Mouse (Mus musculus) mouse embryonic stem cell (cell line): ENCODE data around the gene Gfod1.

Source experiments
- in situ Hi-C, 2 experiments: fragments of 300-500 bp; cut with MboI; formaldehyde crosslinking; loops; 1 replicate in 1 of 2; 3 replicates in 1 of 2; pipeline ENCODE4 v1.14.3; 2019 to 2020; ENCODE audit warnings: low sequenced_read_pairs in 2 of 2, low pct_unique_long_range_greater_than_20kb in 1 of 2, mixed read lengths in 1 of 2; ENCODE audit not compliant: unreplicated experiment in 1 of 2

The Gfod1 gene

DNA sequence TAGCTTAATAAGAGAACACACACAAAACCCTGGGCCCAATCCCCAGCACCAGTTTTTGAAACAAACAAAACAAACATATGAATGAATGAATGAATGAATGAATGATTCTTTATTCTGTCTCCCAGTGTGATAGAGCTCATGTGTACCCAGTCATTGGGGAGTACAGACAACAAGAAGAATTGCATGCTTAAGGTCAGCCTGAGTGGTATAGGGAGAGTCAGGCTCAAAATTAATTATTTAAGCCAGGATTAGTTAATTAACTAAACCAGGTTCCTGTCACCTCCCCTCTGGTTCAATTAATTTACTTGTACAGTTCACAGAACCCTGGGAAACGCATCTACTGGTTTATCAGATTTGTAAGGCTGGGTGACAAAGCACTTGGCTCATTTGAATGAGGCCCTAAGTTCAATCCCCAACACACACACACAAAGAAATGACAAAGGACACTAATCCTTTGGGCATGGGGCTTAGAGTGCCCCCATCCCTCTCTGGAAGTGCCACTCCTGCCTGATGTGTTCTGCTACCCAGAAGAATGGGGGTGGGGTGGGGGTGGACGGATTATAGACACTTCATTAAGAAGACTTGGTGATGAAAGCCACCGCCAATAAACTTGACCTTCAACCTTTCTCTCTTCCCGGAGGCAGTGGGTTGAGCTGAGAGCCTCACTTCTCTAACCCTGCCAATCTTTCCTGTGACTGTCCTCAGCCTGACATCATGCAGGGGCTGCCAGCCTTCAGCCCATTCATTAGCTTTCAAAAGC is 34.3 kb downstream of the Gfod1 start:
- in situ Hi-C loops, result loop anchor here in 1 of 2 experiments (5.0 kb wide), 1 partner anchor 38 kb away; no protein-coding TSS in a partner anchor

DNA sequence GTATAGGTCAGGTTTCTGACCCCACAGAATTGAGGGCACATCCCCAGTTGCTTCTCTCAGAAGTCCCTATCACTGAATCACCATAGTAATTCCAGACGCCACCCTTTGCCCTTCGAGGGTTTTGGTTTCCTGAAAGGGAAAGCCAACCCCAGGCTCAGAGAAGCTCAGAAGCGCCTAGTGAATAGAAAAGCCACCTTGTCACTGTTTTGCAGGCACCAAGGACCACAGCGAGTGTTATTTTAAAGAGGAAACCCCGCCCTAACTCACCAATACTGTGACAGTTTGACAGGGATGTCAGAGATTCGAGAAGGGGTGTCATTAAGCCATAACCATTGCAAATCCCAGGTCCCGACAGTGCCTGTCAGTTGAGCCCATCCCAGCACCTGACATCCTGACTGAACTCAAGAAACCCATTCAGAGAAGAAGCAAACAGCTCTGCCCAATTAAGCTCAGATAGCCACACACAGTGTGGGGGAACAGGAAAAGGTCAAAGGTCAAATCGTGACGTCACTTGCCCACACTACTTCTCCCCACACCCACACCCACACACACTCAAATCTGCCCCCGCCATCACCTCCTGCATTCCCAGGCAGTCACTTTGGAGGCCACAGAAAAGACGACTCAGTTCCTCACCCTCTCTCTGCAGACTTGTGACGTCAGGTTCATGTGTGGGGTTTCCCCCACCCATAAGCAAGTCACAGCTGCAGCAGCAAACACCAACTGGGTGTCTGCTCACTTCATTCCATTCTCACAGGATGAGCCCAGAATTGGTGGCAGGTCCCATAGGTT is 35.2 kb downstream of the Gfod1 start:
- in situ Hi-C loops, result loop anchor here in 1 of 2 experiments (5.0 kb wide), 1 partner anchor 39 kb away; no protein-coding TSS in a partner anchor

DNA sequence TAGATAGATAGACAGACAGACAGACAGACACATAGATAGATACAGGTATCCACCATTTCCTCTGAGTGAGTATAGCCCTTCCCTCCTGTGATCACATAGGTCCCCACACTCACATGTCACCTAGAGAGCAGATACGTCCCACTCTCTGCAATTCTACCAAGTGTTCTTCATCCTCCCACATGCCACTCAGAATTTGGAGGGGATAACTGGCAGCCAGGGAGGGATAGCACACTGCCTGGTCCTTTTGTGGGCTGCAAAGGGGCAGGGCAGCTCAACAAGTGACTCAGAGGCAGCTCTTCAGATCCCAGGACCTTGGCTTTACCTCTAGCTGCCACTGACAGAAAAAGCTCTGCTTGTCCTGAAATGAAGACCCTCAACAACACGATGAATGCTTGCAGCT is 36.1 kb downstream of the Gfod1 start:
- in situ Hi-C loops, result loop anchor here in 1 of 2 experiments (5.0 kb wide), 1 partner anchor 39 kb away; no protein-coding TSS in a partner anchor

DNA sequence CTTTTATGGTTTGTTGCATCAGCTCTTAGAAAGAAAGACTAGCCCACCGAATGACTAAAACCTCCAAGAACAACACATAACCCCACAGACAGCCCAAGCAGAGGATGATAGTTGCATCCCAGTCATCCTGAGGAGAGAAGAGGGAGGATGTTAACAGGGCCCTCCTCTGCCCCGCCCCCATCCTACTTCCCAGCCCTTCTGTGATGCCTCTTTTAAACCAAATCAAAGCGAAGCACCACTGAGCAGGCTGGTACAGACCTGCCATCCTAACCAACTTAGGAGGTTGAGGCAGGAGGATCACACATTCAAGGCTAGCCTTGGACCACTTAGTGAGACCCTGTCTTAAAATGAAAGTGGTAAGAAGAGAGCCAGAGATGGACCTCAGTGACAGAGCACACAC is 36.8 kb downstream of the Gfod1 start:
- in situ Hi-C loops, result loop anchor here in 1 of 2 experiments (5.0 kb wide), 1 partner anchor 40 kb away; no protein-coding TSS in a partner anchor

DNA sequence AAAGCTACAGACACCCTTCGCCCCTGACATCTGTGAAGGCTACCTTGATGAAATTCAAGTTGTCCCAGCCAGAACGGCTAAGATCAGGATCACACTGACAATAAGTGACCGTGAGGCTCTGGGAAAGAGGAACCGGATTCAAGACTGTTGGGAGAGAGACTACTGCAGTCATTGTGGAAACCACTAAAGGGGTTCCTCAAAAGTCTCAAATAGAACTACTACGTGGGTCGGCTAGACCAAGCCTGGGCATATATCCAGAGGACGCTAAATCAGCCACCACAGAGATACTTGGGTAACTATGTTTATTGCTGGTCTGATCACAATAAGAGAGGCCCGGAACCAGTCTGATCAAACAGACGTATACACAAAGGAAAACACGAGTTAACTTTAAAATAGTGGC is 37.6 kb downstream of the Gfod1 start:
- in situ Hi-C loops, result loop anchor here in 1 of 2 experiments (5.0 kb wide), 1 partner anchor 41 kb away; no protein-coding TSS in a partner anchor

DNA sequence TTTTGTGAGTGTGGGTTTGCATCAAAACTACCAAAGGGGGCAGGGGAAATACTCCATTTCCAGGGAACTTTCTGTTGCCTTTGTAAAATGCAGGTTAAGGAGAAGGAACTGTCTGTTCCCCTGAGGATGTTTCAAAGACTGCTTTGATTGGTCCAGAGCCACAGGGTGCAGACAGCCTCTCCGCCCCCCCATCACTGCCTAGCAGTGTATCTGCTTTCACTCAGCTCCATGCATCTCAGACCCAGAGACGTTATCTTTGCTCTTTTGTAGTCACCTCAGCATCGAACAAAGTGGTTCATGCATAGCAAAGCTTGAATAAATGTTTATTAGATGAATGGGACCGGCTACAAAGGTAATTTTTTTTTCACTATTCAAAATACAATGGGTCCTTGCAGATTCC is 38.9 kb downstream of the Gfod1 start:
- in situ Hi-C loops, result loop anchor here in 1 of 2 experiments (5.0 kb wide), 1 partner anchor 42 kb away; no protein-coding TSS in a partner anchor

DNA sequence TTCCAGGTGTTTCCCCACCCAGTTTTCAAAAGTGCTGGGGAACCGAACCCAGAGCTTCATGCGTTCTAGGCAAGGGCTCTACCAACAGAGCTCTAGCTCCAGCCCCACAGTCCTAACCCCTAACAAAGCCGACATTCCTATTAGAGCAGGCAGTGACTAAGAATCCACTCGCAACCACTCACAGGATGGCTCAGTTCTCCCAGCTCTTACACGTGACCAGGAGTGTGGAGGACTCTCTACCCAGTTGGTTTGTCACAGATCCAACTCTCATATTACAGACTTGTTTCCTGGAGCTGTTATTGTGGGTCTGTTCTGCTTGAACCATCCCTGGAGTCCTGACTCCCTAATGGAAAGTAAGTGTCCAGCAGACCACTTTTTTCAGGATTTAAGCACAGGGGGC is 40.3 kb downstream of the Gfod1 start:
- in situ Hi-C loops, result no loop called here

DNA sequence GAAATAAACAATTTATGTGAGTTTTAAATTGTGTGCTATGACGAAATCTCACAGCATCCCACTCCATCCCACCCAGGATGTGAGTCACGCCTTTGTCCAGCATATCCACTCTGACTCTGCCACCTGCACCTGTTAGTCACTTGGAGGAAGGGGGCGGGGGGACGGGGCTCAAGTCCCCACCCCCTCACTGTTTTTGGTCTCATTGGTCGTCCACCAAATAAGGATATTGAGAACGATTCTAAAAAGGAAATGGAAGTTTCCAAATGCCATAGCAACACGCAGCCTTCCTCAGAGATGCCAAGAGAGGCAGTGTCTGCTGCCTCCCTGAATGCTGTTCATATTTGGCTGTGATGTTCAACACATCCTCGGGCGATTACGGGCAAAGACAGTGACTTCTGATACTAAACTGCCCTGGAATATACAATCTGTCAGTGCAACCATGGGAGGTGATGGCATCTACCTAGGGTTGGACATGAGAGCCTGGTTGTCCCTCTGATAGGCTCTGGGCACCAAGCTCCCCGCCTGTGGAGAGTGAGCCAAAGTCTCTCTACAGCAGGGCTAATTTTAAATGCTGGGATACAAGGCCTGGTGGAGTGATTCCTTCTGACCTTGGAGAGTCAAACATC is 41.7 kb downstream of the Gfod1 start:
- in situ Hi-C loops, result no loop called here

DNA sequence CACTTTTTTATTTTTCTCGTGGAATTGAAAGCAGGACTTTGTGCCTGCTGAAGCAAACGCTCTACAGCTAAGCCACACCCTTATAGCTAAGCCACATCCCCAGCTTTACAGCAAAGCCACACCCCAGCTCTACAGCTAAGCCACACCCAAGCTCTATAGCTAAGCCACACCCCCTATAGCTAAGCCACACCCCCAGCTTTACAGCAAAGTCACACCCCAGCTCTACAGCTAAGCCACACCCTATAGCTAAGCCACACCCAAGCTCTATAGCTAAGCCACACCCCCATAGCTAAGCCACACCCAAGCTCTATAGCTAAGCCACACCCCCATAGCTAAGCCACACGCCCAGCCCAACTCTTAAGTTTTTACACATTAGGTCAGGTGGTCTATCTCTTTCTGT is 42.7 kb downstream of the Gfod1 start:
- in situ Hi-C loops, result no loop called here

DNA sequence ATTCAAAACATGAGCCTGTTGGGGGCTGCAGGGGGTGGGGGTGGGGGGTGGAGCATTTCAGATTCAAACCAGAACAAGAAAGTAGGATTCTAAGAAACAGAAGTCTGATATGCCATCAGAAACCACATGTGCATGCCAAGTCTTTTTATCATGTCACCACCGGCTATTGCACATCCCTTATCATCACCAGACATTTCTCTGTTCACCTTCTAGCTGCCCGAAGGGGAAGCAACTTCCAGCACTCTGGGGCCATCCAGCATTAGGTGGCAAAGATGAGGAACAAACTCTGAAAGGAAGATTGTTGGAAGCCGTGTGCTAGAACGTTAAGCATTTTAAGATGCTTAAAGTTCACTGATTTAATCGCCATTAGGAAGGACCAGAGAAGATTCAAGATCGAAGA is 43.2 kb downstream of the Gfod1 start:
- in situ Hi-C loops, result no loop called here

DNA sequence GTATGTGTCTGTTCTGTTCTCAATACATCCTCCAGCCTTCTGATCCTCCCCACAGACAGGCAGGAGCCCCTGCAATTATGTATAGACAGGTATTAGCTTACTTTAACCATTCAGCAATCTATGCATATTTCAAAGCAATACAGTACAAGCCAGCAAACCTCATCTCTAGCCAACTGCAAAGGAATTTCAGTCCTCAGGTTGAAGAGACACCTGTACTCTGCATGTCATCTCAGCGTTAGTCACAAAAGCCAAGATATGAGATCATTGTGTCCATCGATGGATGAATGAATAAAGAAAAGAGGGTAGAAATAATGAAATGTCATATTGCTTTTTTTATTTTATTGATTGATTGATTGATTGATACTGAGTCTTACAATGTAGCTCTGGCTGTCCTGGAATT is 47.5 kb downstream of the Gfod1 start:
- in situ Hi-C loops, result no loop called here

DNA sequence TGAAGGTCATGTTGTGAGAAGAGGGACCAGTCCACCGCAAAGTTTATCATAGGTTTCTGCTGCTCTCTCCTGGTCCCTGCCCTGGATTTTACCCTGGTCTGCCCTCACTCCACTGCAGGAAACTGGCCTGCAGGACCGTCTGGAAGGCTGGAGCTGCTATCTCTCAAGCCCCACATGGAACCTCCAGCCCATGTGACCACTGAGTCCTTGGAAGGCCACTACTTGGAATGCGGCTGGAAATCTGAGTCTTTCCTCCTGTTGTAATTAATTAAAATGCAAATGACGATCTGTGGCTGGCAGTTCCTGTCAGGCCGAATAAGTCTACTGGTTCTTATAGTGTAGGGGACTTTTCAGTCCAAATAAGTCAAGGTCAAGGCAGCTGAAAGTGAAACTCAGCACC is 50.4 kb downstream of the Gfod1 start:
- in situ Hi-C loops, result loop anchor here in 1 of 2 experiments (5.0 kb wide), 1 partner anchor 69 kb away; no protein-coding TSS in a partner anchor

DNA sequence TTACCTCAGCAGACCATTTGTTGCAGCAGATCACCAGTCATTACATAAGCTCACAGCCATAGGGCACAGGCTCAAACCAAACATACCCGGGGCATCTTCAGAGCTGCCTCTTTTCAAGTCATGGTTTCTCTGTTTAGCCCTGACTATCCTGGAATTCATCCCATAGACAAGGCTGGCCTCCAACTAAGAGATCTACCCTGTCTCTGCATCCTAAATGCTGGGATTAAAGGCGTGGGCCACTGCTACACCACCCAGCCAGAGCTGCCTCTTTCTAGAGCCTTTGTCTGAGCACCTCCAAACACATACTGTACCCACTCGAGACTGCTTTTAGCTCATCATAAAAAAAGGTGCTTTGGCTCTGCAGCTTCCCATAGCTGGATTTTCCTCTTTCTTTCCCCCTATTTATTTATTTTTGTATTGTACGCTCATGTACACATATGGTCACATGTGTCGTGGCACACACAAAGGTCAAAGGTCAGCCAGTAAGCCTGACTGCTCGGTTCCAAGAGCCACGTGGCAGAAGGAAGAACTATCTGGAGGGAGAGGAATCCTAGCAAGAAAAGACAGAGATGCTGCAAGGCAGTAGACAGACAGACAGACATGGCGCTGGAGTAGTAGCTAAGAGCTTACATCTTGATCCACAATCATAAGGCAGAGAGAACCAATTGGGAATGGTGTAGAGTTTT is 51.7 kb downstream of the Gfod1 start:
- in situ Hi-C loops, result loop anchor here in 1 of 2 experiments (5.0 kb wide), 1 partner anchor 70 kb away; no protein-coding TSS in a partner anchor

DNA sequence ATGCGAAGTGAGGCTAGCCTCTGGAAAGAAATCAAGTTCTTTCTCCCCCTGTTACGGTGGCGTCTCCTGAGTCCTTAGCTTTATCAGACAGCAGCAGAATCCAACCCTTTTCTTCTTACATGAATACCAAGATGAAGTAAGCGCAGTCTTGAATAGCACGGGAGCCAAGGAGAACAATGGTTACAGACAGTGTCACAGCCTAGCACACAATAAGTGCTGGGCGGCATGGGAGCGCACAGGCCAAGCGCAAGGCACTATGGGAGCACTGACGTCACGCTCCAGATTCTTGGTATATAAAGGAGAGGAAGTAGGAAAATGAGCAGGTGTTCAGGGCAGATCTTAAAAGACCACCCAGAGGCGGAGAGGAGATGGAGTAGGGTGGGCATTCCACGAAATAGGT is 52.6 kb downstream of the Gfod1 start:
- in situ Hi-C loops, result loop anchor here in 1 of 2 experiments (5.0 kb wide), 1 partner anchor 71 kb away; no protein-coding TSS in a partner anchor

DNA sequence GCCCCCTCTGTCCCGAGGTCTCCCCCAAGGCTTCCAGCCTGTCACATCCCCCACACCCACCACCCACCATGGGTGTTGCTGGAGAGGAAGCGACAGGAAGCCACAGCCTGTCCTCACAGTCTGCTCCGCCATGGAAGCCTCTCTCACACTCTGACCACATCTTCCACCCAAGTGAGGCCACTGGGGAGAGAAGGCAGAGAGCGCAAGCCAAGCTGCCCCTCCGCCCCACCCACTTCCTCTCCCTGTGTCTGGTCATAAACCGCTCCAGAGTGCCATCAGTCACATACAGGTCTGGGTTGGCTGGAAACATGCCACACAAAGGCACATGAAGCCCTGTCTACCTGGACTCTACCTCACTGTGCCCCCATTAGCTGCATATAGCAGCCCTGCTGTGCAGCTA is 53.3 kb downstream of the Gfod1 start:
- in situ Hi-C loops, result loop anchor here in 1 of 2 experiments (5.0 kb wide), 1 partner anchor 72 kb away; no protein-coding TSS in a partner anchor

DNA sequence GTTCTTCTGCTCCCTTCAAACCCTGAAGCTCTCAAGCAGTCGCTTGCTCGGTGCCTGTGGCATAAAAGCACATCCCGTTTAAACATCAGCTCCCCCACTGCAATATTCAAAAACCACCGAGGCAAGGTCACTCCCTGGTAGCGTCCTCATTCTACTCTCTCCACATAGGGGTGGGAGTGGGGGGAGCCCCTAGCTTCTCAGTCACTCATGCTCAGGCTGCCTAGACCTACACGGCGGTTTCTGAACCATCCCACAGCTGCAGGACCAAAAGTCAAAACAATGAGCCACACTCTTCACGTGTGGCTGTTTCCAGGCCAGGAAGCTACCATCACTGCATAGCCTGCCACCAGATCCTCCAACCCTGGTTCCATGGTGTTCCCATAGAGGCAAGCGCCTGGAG is 53.9 kb downstream of the Gfod1 start:
- in situ Hi-C loops, result loop anchor here in 1 of 2 experiments (5.0 kb wide), 1 partner anchor 72 kb away; no protein-coding TSS in a partner anchor

DNA sequence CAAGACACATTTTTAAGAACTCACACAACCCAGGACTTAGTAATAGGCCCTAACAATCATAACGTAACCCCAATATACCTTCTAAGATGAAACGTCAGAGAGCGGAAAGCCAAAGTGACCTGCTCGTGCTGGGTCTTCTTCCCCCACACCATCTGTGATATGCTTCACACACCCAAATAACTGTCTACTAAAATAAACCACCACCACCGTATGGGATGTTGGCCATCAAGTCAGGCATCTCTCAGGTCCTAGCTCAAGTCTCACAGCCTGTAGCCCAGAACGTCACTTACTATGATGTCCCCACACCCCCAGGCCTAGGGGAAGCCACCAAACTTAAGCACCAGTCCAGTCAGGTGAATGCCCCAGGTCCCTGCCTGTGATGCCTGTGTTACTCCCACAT is 55.6 kb downstream of the Gfod1 start:
- in situ Hi-C loops, result no loop called here

DNA sequence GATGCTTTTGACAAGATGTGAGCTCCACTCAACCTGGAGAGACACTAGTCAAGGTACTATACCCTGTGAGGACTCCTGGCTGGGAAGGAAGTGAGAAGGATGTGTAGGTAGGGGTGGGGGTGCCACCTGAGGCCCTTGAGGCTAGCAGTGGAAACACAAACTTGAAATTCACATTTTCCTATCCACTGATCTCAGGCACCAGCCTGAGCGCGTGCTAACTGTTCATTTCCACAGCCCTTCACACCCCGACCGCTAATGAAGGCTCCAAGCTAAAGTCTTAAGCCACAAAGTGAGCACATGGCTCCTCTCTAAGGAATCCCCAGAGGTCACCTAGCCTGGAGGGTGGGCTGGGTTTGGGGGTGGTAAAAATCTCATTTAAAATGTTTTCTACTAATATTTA is 57.1 kb downstream of the Gfod1 start:
- in situ Hi-C loops, result no loop called here
